Mouse (Mus musculus) lung, postnatal 0 days (tissue): ENCODE results near the gene Efna4. TPM values are rescaled to one million over a fixed set of nuclear protein-coding genes. Genes with fewer than 3 reads are reported as not detected.
A peak's percentile ranks its signal among the peaks of the same experiment; 100 is the strongest.

ENCODE experiments used
- ATAC-seq: fragments of 200-750 bp; cut with Nextera tagmentation; 2 replicates; pipeline ENCODE4 v1.8.0; 2017; ENCODE audit warnings: moderate library complexity
- DNase-seq: peaks from one replicate; pipeline ENCODE4 v3.0.0-alpha.2; 2016; ENCODE audit warnings: low spot score
- H3K27ac ChIP-seq: fragments of 300-500 bp; sonication (generic); 2 replicates; pipeline ENCODE4 v1.5.1; 2014; ENCODE audit warnings: antibody characterized with exemption, mild to moderate bottlenecking, low read length, mixed read lengths
- H3K27me3 ChIP-seq: fragments of 300-500 bp; sonication (generic); replicated peaks from 2 replicates; pipeline ENCODE4 v1.6.1; 2014; ENCODE audit warnings: low read length, mixed read lengths; ENCODE audit not compliant: insufficient read depth
- H3K36me3 ChIP-seq: fragments of 300-500 bp; sonication (generic); 2 replicates; pipeline ENCODE4 v1.6.1; 2014; ENCODE audit warnings: low read length, mixed read lengths; ENCODE audit not compliant: insufficient read depth
- H3K4me1 ChIP-seq: fragments of 300-500 bp; sonication (generic); 2 replicates; pipeline ENCODE4 v1.6.1; 2014; ENCODE audit warnings: antibody characterized with exemption, low read depth, low read length, mixed read lengths; ENCODE audit not compliant: insufficient read depth
- H3K4me2 ChIP-seq: fragments of 300-500 bp; sonication (generic); replicated peaks from 2 replicates; pipeline ENCODE4 v1.6.1; 2014; ENCODE audit warnings: low read depth, mild to moderate bottlenecking, low read length, moderate library complexity, mixed read lengths
- H3K4me3 ChIP-seq: fragments of 300-500 bp; sonication (generic); 2 replicates; pipeline ENCODE4 v1.5.1; 2014; ENCODE audit warnings: low read depth, low read length
- H3K9ac ChIP-seq: fragments of 300-500 bp; sonication (generic); replicated peaks from 2 replicates; pipeline ENCODE4 v1.6.1; 2014; ENCODE audit warnings: low read depth, mild to moderate bottlenecking
- H3K9me3 ChIP-seq: fragments of 300-500 bp; sonication (generic); 2 replicates; pipeline ENCODE4 v1.6.1; 2016; ENCODE audit warnings: low read length, mixed read lengths
- CTCF ChIP-seq: IDR thresholded peaks from 2 replicates; pipeline ENCODE4 v1.5.1; 2016; ENCODE audit warnings: antibody characterized with exemption, mild to moderate bottlenecking
- EP300 ChIP-seq: IDR thresholded peaks from 2 replicates; pipeline ENCODE4 v1.6.1; 2016; ENCODE audit warnings: antibody characterized with exemption, mild to moderate bottlenecking, control low read depth
- WGBS: fragments of 180-500 bp; shearing (Covaris S2); extraction: QIAGEN DNeasy Blood & Tissue Kit; methylation state at CpG from one replicate; pipeline ENCODE4 v1.1.7; 2014; 5-methylcytosine and 5-hydroxymethylcytosine counted together
- polyA plus RNA-seq: library from polyadenylated mRNA; unstranded; fragments of >200 nt; fragmentation: Nextera tagmentation; extraction: Ambion mirVana; gene quantifications from 2 replicates; pipeline ENCODE4 v1.2.1, GENCODE M21; 2015

Efna4 gene
- polyA plus RNA-seq, 1 experiment from 2014 or later, result 9.7 TPM

- H3K4me2 ChIP-seq, result peak overlapping the region; percentile 61
- peaks cover 32% of the 10 kb centered on the region for H3K4me1 ChIP-seq
- ATAC-seq (no peak), DNase-seq (no peak)
- no peaks in the 10 kb centered on the region for H3K9me3 ChIP-seq
- H3K27ac ChIP-seq, result peak overlapping the region; percentile 89
- peaks cover 32% of the 10 kb centered on the region for H3K27me3 ChIP-seq
- peak overlapping the region; percentile 23 for H3K4me3 ChIP-seq
- no peak for TF ChIP-seq EP300
- TF ChIP-seq CTCF, result no peak
- WGBS, result 8% methylated on average over 40 of the region's 40 CpGs
- H3K36me3 ChIP-seq, result no peaks in the 10 kb centered on the region
- H3K9ac ChIP-seq, result no peak overlapping the region; the same call in 1 of the 2 replicates
These were observed 21.6 kb downstream of the Efna4 start for GRCm38 (mm10) chr3:89315930-89316831.

GRCm38 (mm10) chr3:89315195-89315929, 22.5 kb downstream of the Efna4 start:
- no peaks in the 10 kb centered on the region for H3K36me3 ChIP-seq
- H3K27me3 ChIP-seq, result peaks cover 24% of the 10 kb centered on the region
- 8% methylated on average over 16 of the region's 26 CpGs for WGBS
- ATAC-seq (peak; percentile 58), DNase-seq (peak; percentile 80)
- peaks cover 23% of the 10 kb centered on the region for H3K4me1 ChIP-seq
- peak overlapping the region; percentile 89 for H3K27ac ChIP-seq
- H3K9ac ChIP-seq, result no peak overlapping the region
- peak overlapping the region; percentile 26 for H3K4me3 ChIP-seq
- H3K4me2 ChIP-seq, result peak overlapping the region; percentile 61
- TF ChIP-seq EP300 (no peak), CTCF (peak; percentile 95)
- H3K9me3 ChIP-seq, result no peaks in the 10 kb centered on the region

GRCm38 (mm10) chr3:89314791-89315190, 23.0 kb downstream of the Efna4 start:
- Histone ChIP-seq H3K4me1 (peaks cover 21% of the 10 kb centered on the region), H3K4me2 (peak overlapping the region; percentile 61), H3K9ac (no peak overlapping the region), H3K27me3 (peaks cover 21% of the 10 kb centered on the region), H3K9me3 (no peaks in the 10 kb centered on the region), H3K4me3 (peak overlapping the region; percentile 26; the same call in 1 of the 2 replicates), H3K27ac (peak overlapping the region; percentile 89), H3K36me3 (no peaks in the 10 kb centered on the region)
- WGBS, result 28% methylated on average over 2 of the region's 2 CpGs
- TF ChIP-seq CTCF (no peak), EP300 (no peak)
- ATAC-seq, result peak; percentile 70
- DNase-seq, result peak; percentile 74

- 33% methylated on average over 5 of the region's 5 CpGs for WGBS
- no peak overlapping the region for H3K9ac ChIP-seq
- H3K27ac ChIP-seq, result peak overlapping the region; percentile 89
- peaks cover 17% of the 10 kb centered on the region for H3K4me1 ChIP-seq
- TF ChIP-seq CTCF (no peak), EP300 (no peak; the same call in 1 of the 2 replicates)
- DNase-seq (peak; percentile 86), ATAC-seq (peak; percentile 83)
- H3K9me3 ChIP-seq, result no peaks in the 10 kb centered on the region
- peak overlapping the region; percentile 61 for H3K4me2 ChIP-seq
- H3K36me3 ChIP-seq, result no peaks in the 10 kb centered on the region
- peaks cover 17% of the 10 kb centered on the region for H3K27me3 ChIP-seq
- H3K4me3 ChIP-seq, result no peak overlapping the region
These were observed 23.5 kb downstream of the Efna4 start for GRCm38 (mm10) chr3:89314340-89314739.

GRCm38 (mm10) chr3:89308089-89308488, 29.7 kb downstream of the Efna4 start:
- DNase-seq, result peak; percentile 86
- Histone ChIP-seq H3K27me3 (no peaks in the 10 kb centered on the region), H3K4me2 (no peak overlapping the region), H3K9ac (no peak overlapping the region), H3K9me3 (no peaks in the 10 kb centered on the region), H3K27ac (no peak overlapping the region), H3K4me3 (no peak overlapping the region), H3K36me3 (no peaks in the 10 kb centered on the region), H3K4me1 (peaks cover 2% of the 10 kb centered on the region; the same call in 1 of the 2 replicates)
- ATAC-seq, result peak; percentile 82
- TF ChIP-seq CTCF, result peak; percentile 95
- no peak for TF ChIP-seq EP300
- WGBS, result 0% methylated on average over 9 of the region's 9 CpGs
